Mouse (Mus musculus): ENCODE measurements around the gene Abl1.

GRCm38 (mm10) chr2:31640609-31641507, 47.3 kb upstream of the Abl1 start:
- TF ChIP-seq POLR2A (IDR thresholded peaks at IDR 0.05; ENCODE audit: borderline replicate concordance, extremely low read depth, insufficient read depth, insufficient read length, poor library complexity, severe bottlenecking) = no peak
- no peak for TF ChIP-seq CTCF (IDR thresholded peaks at IDR 0.05; ENCODE audit: borderline replicate concordance, extremely low read depth, insufficient read depth, insufficient read length)

All from brain, embryonic 14.5 days (tissue).